Mouse (Mus musculus) adrenal gland, adult 18-20 months (tissue): ENCODE results near the gene Axin1. TPM values are rescaled to one million over a fixed set of nuclear protein-coding genes. Genes with fewer than 3 reads are reported as not detected.
"Not testable (repeated sequence)": the region's sequence is repeated elsewhere in the genome, so short reads cannot be mapped to it uniquely, and the experiment has no call there.

Experiments
- DNase-seq, 2 experiments: peaks; one replicate each; pipeline ENCODE4 v3.0.0; 2021 to 2022; ENCODE audit warnings: low spot score in 2 of 2
- long read RNA-seq, 2 experiments: library from polyadenylated mRNA; stranded (forward); transcript quantifications; one replicate each; pipeline ENCODE4 v2.0.0; 2021
- total RNA-seq, 2 experiments: library from RNA; stranded (reverse); gene quantifications; 1 replicate in 1 of 2; 2 replicates in 1 of 2; pipeline ENCODE4 v1.2.3; 2021

The Axin1 gene
- total RNA-seq = 10 to 100 TPM; 38.6 to 46.8 TPM
- long read RNA-seq, experiment 1, transcript Axin1-203 (10 exons, 2,890 nt) = major isoform, 38 of 94 reads
- long read RNA-seq, experiment 1, transcript Axin1-201 (11 exons, 3,777 nt) = minor isoform, 33 of 94 reads
- long read RNA-seq, experiment 1, partial matches to known transcripts = 8 of 94 reads
- long read RNA-seq, experiment 1, other reads (novel, unspliced or antisense) = 15 of 94 reads
- long read RNA-seq, experiment 2, transcript Axin1-201 (11 exons, 3,777 nt) = major isoform, 43 of 111 reads
- long read RNA-seq, experiment 2, transcript Axin1-203 (10 exons, 2,890 nt) = minor isoform, 32 of 111 reads
- long read RNA-seq, experiment 2, partial matches to known transcripts = 17 of 111 reads
- long read RNA-seq, experiment 2, other reads (novel, unspliced or antisense) = 19 of 111 reads

DNA sequence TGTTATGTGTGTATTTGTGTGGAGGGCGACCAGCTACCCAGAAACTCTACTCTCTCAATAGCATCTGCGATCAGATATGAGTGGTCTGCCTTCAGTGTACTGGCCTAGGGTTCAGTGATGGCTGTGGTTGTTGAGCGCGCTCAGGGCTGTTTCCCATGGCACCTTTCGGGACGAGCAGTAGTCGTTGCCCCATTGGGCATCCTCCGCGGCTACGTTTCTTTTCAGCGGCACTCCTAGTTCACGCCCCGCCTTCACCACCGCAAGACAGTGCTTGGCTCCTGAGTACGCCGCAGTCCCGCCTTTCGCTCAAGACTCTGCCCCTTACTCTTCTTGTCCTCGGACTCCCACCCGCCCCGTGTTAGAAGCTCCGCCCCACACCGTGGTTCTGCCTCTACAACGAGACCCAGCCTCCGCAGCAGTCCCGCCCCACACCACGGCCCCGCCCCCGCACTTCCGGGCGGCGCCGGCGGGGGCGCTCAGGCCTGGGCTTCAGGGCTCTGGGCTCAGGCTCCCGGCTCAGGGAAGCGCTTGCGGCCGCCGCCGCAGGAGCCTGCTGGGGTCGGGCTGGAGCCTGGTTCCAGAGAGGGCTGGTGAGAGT, at the start of gene Axin1:
Axin1 (plus strand) TSS at position 450 of the 598 bp plus-strand sequence.
- DNase-seq = peak; percentile 86 to 91

DNA sequence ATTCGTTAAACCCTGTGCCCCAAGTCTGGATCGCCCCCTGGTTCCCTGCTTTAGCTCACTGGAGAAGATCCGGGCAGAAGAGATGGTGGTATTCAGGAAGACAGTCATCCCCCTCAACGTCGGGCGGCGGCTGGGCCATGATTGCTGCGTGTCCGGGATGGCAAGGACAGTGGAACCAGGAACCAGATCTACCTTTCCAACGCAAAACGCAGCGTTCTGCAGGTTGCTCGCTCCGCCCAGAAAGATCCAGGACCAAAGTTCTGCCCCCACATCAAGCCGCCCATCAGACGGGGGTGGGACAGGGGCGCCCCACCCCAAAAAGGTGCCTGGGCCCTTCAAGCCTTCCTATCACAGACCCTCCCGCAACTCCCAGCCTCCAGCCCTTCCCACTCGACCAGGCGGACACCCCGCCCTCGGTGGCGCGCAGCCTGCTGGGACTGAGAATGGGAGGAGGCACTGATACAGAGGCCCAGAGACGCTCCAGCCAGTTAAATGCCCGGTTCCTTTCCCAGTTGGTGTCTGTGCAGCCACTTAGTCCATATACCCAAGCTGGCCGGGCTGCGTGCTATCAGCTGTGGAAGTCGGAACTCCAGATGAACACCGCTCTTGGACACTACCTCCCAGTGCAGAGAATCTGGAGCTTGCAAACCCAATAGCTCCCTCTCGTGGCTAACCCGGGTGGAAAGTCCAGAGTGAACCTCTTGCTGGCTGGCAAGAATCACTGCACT, 48.4 kb upstream of the Axin1 start, which contains the start of gene Decr2:
Decr2 (minus strand) TSS at position 433 of the 728 bp plus-strand sequence.
- peak; percentile 80 to 81 for DNase-seq

- no peak for DNase-seq
Observed at GRCm38 (mm10) chr17:26094531-26095110, 43.9 kb upstream of the Axin1 start.

GRCm38 (mm10) chr17:26095121-26095740, 43.3 kb upstream of the Axin1 start, which contains the start of gene Nme4:
Gene Nme4, minus strand, starts transcription at chr17:26095602.
- DNase-seq = peak; percentile 52 to 63

DNA sequence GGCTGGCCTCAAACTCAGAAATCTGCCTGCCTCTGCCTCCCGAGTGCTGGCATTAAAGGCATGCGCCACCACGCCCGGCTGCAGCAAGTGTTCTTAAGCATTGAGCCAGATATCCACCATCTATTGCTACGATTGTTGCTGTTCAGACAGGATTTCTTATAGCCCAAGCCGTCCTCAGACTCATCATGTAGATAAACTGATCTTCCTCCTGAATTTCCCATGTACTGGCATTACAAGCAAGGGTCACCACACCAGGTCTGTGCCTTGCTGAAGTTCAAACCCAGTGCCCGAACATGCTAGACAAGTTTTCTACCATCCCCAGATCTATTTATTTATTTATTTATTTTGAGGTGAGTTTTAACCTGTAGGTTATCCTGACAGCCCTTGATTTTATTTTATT, 40.0 kb upstream of the Axin1 start:
- DNase-seq = no peak

DNA sequence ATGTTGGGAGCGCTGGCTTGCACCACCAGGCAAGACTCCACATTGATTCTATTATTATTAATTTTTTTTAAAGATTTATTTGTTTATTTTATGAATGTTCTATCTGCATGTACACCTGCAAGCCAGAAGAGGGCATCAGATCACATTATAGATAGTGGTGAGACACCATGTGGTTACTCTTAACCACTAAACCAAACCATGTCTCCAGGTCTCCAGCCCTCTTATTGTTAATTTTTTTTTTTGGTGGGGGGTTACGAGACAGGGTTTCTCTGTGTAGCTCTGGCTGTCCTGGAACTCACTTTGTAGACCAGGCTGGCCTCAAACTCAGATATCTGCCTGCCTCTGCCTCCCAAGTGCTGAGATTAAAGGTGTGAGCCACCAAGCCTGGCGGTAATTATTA, 39.2 kb upstream of the Axin1 start:
- DNase-seq = not testable (repeated sequence)

GRCm38 (mm10) chr17:26100166-26100565, 38.3 kb upstream of the Axin1 start:
- DNase-seq = no peak

DNA sequence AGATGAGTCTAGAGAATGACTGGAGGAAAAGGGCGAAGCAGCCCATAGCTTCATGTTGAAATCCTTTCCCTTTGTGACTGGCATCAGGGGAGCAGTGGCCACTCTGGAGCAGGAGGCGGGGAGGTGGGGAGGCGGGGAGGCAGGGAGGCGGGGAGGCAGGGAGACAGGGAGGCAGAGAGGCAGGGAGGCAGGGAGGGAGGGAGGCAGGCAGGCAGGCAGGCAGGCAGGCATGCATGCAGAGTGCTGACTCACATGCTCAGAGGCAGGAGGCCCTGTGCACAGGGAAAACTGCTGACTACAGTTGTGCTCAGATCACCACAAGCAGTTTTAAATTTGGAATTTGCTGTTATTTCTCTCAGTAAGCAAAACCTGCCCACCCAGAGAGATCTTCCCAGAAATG, 37.0 kb upstream of the Axin1 start:
- DNase-seq = no peak

DNA sequence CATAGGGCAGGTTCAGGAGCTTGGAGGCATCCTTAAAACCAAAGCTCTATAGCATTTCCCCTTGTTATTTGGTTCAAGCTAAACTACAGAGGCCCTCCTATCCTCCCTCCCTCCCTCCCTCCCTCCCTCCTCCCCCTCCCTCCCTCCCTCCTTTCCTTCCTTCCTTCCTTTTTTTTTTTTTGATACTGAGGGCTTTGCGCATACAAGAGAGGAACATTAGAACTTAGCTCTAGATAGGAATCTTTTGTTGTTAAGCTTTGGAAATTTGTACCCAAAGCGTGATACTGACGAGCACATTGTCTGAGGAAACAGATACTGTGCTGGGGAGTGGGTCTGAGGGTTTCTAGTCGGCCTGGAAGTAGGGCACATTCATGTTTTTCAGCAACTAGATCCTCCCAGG, 32.9 kb upstream of the Axin1 start:
- DNase-seq = no peak

DNA sequence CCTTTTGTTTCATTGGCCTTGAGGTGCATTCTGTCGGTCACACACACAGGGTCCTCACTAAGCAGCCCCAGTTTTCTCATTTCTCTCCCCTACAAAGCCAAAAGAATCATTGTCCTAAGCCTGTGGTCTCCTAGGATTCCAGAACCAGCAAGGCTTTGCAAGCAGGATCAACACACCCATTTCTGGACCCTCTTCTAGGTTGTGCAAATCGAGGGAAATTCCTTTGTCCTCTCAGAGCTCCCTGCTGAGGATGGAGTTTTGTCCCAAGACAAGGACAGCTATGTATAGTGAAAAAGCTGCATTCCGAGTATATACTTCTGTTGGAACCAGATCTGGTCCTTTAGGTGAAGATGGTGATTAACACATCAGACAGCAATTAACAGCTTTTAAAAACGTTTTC, 28.3 kb upstream of the Axin1 start:
- no peak for DNase-seq

DNA sequence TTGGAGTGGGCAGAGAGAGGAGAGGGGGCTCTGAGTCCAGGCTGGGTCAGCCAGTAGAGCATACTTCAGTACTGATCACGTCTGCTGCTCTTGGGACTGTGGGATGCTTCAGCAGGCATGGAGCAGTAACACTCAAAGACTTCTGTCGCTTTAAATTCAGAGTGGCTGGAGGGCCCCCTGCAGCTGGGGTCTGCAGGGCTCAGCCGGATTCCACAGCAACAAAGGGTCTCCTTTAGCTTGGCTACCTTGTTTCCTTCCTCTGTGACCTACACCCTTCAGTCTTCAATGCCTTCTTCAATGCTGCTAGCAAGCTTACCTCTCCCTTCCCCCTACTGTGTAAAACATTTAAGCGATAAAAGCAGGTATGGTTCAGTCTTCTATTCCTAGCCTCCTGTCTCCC, 27.5 kb upstream of the Axin1 start:
- DNase-seq = no peak

- DNase-seq = no peak
Observed at GRCm38 (mm10) chr17:26111722-26112121, 26.8 kb upstream of the Axin1 start.

DNA sequence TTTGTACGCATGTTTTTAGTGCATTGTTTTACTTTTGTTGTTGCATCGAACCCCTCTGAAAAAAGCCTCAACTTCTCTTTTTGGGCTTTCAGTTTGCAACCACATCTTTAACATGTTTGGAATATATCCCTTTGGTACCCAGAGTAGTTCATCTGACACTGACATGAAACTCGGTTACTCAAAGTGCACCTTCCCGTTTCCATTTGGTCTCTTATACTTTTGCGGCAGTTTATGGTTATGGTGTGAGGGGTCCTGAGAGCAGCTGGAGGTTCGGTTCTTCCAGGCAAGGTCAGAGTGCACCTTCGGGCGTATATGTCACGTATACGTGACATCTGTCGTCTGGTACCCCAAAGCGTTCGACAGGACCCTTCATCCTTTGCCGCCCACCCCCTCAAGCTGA, 25.7 kb upstream of the Axin1 start:
- DNase-seq = no peak

GRCm38 (mm10) chr17:26113181-26113948, 25.1 kb upstream of the Axin1 start, which contains the start of gene Tmem8:
Gene Tmem8, plus strand, starts transcription at chr17:26113299.
- DNase-seq = peak; percentile 69 to 71

DNA sequence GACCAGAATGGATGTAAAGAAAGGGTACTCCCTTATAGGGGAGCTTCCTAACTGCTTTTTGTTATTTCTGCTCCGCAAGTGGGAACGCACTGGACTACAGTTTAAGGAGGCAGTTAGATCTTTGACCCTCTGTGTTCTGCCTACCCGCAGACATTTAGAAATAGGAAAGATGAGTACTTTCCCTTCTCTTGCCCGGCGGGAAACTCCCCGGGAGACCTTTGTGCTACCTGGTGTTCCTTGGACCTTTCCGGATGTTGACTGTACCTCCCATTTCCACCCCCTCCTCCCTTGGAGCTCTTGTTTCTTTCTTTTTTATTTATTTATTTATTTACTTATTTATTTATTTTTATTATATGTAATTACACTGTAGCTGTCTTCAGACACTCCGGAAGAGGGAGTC, 24.4 kb upstream of the Axin1 start:
- no peak for DNase-seq

GRCm38 (mm10) chr17:26114461-26114860, 24.0 kb upstream of the Axin1 start:
- DNase-seq = not testable (repeated sequence)

DNA sequence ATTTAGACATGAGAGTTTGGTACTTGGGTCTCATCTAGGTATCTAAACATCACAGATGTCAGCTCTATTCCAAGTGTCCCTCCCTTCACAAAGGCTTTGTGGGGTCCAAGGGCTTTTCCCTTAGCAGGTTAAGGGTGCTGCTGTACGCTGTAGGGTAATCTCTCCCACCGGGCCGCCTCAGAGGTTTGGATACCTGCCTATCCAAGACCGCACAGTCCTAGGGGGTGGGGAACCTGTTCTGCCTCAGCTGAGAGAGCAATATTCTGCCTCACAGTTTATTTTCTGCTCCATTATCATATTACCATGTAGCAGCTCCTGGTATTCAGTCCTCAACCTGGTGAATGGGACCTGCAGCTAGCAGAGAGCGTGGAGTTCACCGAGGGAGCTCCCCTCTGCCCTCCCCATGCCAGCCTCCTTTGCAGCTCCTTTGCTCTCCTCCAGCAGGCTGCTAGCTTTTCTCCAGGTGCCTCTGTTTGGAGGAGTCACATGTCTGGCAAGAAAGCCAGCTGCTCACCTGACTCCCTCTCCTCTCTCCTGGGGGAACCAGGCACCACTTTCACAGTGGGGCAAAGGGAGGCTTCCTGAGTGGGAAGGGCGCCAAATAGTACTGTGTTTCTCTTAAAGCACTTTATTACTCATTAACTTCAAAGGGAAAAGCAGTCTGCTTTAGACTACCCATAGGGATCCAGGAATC, 23.1 kb upstream of the Axin1 start:
- no peak for DNase-seq

- no peak for DNase-seq
Observed at GRCm38 (mm10) chr17:26115956-26116487, 22.5 kb upstream of the Axin1 start.
